Mouse (Mus musculus) megakaryocyte, adult 5-6 weeks (primary cell): Measurements from ENCODE around the gene Trmt10c. TPM values are rescaled to one million over a fixed set of nuclear protein-coding genes. Genes with fewer than 3 reads are reported as not detected.

Experiments
- total RNA-seq, 2 experiments: library from RNA; stranded (forward) in 1 of 2; stranded (reverse) in 1 of 2; fragments of 153-499, 151-499 nt in 1 of 2; fragments of 221-1000, 200-1000 nt in 1 of 2; gene quantifications; 2 replicates each; pipeline versions ENCODE4 v1.2.3 to v1.2.4; 2015 to 2017

The Trmt10c gene
- total RNA-seq, 2 experiments from 2014 or later, result 15.1 to 20.2 TPM

Other genes with a start within 250 kb of the Trmt10c start
- gene Nfkbiz, start 198.9 kb downstream of the Trmt10c start, total RNA-seq (2015), result 33.3 and 44.9 TPM in 2 replicates
- 31.2 and 32.7 TPM in 2 replicates for gene Nfkbiz, start 198.9 kb downstream of the Trmt10c start, total RNA-seq (2017)
- gene Nxpe3, start 142.5 kb downstream of the Trmt10c start, total RNA-seq (2015), result 1.4 and 2.1 TPM in 2 replicates
- gene Nxpe3, start 142.5 kb downstream of the Trmt10c start, total RNA-seq (2017), result 2.4 and 2.8 TPM in 2 replicates
- 3.4 and 5.4 TPM in 2 replicates for gene Cep97, start 103.0 kb downstream of the Trmt10c start, total RNA-seq (2015)
- gene Cep97, start 103.0 kb downstream of the Trmt10c start, total RNA-seq (2017), result 3.0 and 7.4 TPM in 2 replicates
- gene Rpl24, start 71.5 kb downstream of the Trmt10c start, total RNA-seq (2015), result 891 and 940 TPM in 2 replicates
- 1,387 and 1,407 TPM in 2 replicates for gene Rpl24, start 71.5 kb downstream of the Trmt10c start, total RNA-seq (2017)
- 14.9 and 18.9 TPM in 2 replicates for gene Zbtb11, start 63.9 kb downstream of the Trmt10c start, total RNA-seq (2015)
- 25.0 TPM in 2 replicates for gene Zbtb11, start 63.9 kb downstream of the Trmt10c start, total RNA-seq (2017)
- 85.2 and 88.2 TPM in 2 replicates for gene Pcnp, start 8.1 kb downstream of the Trmt10c start, total RNA-seq (2015)
- 97.0 and 104 TPM in 2 replicates for gene Pcnp, start 8.1 kb downstream of the Trmt10c start, total RNA-seq (2017)
- 25.8 and 31.5 TPM in 2 replicates for gene Senp7, start 10.5 kb upstream of the Trmt10c start, total RNA-seq (2015)
- gene Senp7, start 10.5 kb upstream of the Trmt10c start, total RNA-seq (2017), result 28.8 and 33.0 TPM in 2 replicates
- gene Impg2, start 166.5 kb upstream of the Trmt10c start, total RNA-seq (2015), result 0.07 and 0.09 TPM in 2 replicates
- 0.07 and 0.12 TPM in 2 replicates for gene Impg2, start 166.5 kb upstream of the Trmt10c start, total RNA-seq (2017)